Mouse (Mus musculus): ENCODE results near the gene Emc1. TPM values are rescaled to one million over a fixed set of nuclear protein-coding genes. Genes with fewer than 3 reads are reported as not detected.

Emc1 gene
- total RNA-seq (2017) = 30.5 and 43.8 TPM in 2 replicates

DNA sequence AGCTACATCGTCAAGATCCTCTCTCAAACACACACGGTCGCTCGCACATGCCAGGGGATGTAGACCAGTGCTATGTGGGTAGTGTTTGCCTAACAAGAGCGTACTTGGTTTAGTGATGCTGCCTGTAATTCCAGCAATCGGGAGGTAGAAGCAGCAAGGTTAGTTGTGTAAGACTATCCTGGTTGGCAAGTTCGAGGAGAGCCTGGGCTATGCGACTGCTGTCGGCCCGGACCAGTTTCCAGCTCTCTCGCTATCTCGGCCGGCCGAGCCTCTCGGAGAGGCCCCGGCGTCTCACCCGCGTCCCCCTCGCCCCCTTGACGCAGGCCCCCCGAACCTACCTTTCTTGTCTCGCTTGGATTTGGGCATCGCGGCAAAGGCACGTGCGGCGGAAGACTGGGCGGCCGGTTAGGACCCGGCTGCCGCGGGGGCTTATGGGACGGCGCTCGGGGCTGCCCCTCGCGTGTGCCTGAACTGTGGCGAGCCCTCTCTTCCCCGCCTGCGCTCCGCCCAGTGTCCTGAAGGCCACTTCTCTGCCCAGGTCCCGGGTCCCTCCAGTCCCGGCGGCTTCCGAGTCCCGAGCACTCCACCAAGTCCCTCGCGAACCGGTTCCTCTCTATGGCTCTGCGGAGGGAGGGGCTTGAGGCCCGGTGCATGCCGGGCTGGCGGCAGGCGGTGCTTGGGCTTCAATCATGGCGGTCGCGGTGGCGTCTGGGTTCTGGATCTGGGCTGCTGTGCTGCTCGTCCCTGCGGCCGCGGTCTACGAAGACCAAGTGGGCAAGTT, at the start of gene Emc1, which contains the start of the genes Mrto4 and Ubr4:
TSS of gene Emc1 (plus strand) at position 657 of the 781 bp plus-strand sequence.
TSS of gene Mrto4 (minus strand) at position 646 of the 781 bp plus-strand sequence.
TSS of gene Ubr4 (plus strand) at position 679 of the 781 bp plus-strand sequence.
- peak; percentile 95 for ATAC-seq (replicated peaks; ENCODE audit: low read depth, poor library complexity, severe bottlenecking)

DNA sequence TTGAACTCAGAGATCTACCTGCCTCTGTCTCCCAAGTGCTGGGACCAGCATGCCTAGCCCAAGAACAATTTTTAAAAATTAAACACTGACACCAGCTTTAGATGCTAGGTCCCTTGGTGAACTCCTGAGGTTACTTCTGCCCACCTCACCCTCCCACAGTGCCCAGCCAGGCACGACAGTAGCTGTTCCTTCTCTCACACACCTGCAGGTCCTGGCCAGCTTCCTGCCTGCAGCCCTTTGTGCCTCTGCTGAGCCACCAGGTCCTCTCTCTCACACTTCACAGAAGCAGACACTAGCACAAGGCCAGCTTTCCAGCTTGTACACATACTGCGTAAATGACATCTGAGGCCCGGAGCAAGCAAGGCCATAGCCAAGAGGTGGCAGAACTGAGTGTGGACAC, 46.9 kb upstream of the Emc1 start:
- ATAC-seq (replicated peaks; ENCODE audit: low read depth, poor library complexity, severe bottlenecking) = no peak

DNA sequence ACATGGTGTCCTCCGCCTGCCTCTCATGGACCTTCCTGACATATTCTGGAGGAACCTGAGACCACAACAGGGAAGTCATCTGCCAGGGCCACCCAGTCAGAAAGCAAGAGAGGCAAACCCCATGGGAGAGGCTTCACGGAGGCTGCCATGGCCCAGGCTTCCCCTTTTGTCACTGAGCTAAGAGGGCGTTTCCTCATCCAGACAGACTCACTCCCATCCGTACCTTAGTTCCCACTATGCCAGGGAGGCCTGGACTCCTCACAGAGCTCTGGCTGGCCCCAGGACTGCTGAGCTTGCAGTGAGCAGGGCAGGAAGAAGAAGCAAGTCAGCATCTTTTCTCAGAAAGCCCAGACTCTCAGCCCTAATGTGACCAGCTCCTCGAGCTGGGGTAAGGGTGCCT, 44.5 kb upstream of the Emc1 start:
- peak; percentile 34 for ATAC-seq (replicated peaks; ENCODE audit: low read depth, poor library complexity, severe bottlenecking)

DNA sequence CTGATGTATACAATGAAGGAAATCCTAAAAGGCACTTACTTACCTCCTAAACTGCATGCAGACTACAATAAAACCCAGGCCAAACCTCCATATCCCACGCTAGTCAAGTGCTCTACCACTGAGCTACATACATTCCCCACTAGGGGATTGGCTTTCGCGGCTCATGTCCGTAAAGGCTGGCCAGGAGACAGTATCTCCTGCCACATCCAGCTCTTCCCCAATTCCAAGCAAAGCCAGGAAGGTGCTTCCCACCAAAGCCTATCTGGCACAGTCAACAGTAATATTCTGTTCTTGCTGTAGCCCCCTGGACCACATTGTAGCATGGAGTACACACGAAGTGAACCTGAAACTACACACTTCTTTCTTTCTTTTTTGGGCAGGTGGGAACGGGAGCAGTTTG, 42.7 kb upstream of the Emc1 start:
- ATAC-seq (replicated peaks; ENCODE audit: low read depth, poor library complexity, severe bottlenecking) = no peak

DNA sequence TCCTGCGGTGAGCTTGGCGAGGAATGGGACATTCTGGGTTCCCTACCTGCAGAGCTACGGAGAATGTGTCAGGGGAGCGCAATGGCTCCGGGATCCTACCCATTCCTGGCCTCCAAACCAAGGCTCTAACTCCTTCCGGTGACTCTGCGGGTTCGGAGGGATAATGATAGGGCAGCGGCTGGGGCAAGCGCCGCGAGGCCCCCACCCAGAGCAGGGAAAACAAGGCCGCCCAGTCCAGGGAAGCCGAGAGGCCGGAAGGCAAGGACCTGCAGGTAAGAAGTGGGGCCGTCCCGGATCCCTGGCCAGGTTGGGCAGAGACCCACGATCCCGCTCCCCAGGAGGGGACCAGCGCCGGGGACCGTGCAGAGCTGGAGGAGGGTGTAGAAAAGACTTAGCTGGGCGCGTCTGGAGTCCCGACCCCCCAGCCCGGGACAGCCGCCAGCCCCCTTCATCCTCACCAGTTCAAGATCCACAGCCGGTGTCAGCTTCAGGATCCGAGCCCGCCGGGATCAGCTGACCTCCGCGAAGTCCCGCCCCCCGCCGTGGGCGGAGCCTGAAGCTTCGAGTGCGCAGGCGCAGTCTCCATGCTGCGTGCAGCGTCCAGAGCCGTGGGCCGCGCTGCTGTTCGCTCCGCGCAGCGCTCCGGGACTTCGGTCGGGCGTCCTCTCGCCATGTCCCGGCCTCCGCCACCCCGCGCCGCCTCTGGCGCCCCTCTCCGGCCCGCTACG, 42.1 kb upstream of the Emc1 start, which contains the start of the genes Pqlc2 and Akr7a5:
TSS of gene Pqlc2 (minus strand) at position 538 of the 728 bp plus-strand sequence.
TSS of gene Akr7a5 (plus strand) at position 574 of the 728 bp plus-strand sequence.
- peak; percentile 77 for ATAC-seq (replicated peaks; ENCODE audit: low read depth, poor library complexity, severe bottlenecking)

DNA sequence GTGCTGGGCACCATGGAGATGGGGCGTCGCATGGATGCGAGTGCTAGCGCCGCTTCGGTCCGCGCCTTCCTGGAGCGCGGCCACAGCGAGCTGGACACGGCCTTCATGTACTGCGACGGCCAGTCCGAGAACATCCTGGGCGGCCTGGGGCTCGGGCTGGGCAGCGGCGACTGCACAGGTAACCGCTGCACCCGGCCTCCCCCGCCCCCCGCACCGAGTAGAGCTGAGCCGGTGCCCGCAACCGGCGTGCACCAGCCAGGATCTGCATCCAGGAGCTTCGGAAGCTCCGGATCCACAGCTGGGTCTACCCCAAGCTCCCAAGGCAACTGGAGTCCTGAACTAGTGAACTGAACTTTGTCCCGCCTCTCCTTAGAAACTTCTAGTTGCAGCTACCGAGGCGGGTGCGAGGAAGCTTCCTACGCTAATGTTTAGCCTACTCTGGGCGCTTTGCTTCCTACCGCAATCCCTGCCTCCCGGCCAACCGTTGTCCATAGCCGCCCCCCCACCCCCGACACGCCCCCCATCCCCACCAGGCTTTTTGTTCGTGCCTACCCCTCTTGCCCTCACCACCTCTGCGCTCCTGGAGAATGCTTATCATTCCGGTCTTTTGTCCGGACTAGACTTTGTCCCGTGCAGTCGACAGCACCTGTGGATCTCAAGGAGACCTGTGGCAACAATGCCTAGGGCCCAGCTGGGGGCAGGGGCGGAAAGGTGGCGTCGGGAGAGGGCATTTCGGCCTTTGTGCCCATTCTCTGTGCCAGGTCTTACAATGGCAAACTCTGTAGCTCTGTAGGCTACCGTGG, 41.3 kb upstream of the Emc1 start:
- ATAC-seq (replicated peaks; ENCODE audit: low read depth, poor library complexity, severe bottlenecking) = peak; percentile 8; the same call in 1 of the 2 replicates

DNA sequence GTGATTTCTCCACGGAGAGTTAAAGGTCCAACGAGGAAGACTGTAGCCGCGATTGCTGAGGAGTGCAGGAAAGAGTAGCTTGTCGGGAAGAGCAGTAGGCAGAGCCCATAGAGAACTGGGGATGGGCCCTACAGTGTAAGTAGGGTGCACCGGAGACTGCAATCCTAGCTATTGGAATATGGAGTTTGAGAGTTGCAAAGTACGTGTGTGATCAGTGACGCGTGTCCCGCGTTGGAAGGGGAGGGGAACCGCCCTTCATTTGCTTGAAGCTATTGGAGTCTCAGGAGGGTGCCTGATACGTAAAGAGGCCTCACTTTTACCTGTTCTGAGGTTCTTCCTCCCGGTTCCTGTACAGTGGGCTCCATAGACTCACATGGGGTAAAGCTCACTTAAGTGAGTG, 40.7 kb upstream of the Emc1 start:
- ATAC-seq (replicated peaks; ENCODE audit: low read depth, poor library complexity, severe bottlenecking) = no peak

DNA sequence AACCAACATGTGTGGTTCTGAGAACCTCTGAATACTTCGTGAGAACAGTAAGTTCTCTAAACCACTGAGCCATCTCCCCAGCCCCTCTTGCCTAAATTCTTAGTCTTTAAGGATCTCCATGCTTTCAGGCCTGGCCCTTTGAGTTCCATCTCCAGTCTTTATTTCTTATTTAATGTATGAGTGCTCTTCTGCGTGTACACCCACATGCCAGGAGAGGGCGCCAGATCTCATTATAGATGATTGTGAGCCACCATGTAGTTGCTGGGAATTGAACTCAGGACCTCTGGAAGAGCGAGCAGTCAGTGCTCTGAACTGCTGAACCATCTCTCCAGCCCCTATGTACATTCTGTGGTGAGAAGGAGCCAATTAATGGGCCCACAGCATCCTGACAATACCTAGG, 39.8 kb upstream of the Emc1 start:
- no peak for ATAC-seq (replicated peaks; ENCODE audit: low read depth, poor library complexity, severe bottlenecking)

DNA sequence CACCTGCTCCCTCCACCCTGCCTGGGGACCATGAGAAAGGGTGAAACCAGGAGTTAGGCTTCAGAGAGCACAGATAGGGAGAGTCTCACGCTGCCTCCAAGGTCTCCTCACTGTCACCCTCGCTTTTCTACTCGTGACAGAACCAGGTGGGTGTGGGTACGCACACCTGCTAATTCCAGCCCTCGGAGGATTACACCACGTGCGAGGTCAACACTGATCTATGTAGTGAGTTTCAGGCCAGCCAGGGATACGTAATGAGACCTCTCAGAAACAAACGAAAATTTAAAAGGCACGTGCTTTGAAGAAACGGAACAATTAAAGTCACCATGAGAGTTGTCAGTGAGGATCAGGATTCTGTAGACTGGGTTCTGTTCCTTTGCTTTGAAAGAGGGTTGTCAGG, 33.9 kb upstream of the Emc1 start:
- ATAC-seq (replicated peaks; ENCODE audit: low read depth, poor library complexity, severe bottlenecking) = no peak

DNA sequence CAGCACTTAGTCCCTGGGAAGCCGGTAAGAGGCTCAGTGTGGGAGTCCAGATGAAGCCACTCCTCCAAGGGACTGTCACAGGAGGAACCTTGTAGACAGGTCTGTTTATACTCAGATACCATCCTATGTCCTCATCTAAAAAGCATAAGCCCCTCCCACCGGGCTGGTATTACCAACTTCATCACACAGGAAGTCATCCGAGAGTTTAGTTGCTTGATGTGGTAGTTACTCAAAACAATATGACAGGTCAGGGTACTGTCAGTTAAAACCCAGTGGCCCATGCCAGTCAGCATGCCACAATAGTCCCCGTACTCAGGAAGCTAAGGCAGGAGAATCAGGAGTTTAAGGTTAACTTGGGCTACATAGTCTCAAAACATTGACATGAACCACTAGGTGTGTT, 32.6 kb upstream of the Emc1 start:
- ATAC-seq (replicated peaks; ENCODE audit: low read depth, poor library complexity, severe bottlenecking) = no peak

DNA sequence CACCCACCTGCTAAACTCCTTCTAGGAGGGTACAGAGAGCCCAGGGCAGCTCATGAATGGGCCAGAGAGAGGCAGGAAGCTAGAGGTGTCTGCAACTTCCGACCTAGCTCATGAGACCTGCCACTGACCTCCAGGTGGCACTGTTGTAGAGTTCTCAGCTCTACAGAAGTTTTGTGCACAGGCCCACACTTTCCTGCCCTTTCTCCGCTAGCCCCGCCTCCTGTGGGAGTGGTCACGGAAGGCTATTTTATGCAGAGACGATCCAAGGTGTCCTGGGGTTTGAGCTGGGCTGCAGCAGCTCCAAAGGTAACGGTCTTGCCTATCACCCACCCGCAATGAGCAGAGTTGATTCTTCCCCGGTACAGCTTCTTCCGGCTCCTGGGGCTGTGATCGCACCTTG, 21.8 kb upstream of the Emc1 start:
- peak; percentile 99 for ATAC-seq (replicated peaks; ENCODE audit: low read depth, poor library complexity, severe bottlenecking)

DNA sequence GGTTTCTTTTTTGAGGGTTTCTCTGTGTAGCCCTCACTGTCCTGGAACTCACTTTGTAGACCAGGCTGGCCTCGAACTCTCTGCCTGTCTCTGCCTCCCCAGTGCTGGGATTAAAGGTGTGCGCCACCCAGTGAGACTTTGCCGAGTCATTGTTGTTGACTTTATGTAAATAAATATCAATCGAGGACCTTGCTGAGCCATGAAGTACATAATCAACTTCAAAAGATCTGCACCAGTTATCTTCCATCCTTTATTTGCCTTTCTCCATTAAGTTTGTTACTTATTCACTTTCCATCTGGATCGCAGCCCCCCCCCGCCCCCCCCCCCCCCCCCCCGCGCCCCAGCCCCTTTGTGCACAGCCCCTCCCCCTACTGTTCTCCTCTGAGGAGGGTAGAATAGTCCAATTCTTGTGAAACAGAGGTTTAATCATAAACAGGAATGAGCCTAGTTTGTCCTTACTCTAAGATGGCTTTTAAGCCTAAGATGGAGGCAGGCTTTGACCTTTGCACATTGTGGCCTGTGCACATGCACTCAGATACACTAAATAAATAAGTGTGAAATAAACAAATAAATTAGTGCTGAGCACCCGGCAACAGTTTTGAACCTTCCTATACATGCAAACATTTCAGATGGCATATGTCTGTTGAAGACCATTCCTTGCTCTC, 17.6 kb upstream of the Emc1 start:
- ATAC-seq (replicated peaks; ENCODE audit: low read depth, poor library complexity, severe bottlenecking) = no peak

DNA sequence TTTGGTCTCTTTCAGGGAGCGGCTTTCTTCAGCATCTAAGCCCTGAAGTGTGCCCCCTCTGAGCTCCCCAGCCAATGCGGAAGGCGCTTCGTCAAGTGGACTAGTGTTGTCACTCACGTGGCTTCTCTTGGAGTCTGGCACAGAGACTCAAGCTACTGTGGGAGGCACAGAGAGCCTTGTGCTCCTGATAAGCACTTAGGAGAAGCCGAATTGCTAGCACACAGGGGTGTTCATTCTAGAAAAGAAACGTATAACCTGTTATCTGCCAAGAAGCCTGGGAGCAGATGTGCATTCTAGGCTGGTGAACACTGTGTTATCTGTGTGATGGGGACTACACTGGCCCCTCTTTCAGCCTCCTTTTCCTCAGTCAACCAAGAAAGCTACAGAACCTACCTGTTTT, 16.9 kb upstream of the Emc1 start:
- peak; percentile 58 for ATAC-seq (replicated peaks; ENCODE audit: low read depth, poor library complexity, severe bottlenecking)

DNA sequence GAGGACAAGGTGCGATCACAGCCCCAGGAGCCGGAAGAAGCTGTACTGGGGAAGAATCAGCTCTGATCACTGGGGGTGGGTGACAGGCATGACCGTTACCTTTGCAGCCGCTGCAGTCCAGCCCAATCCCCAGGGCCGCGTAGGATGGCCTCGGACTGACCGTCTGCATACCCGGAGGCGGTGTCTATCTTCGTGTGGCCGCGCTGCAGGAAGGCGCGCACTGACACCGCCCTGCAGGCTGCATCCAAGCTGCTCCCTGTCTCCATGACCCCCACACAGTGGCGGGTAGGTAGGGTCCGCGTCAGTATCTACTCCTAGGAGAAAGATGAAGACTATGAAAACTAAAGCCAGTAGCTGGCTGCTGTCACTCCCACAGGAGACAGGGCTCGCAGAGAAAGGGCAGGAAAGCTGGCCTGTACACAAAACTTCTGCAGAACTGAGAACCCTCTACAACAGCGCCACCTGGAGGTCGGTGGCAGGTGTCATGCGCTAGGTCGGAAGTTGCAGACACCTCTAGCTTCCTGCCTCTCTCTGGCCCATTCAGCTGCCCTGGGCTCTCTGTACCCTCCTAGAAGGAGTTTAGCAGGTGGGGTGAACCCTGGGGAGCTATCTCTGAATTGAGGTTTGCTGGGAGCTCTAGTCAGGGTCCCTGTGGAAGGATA, 15.4 kb upstream of the Emc1 start:
- peak; percentile 80 for ATAC-seq (replicated peaks; ENCODE audit: low read depth, poor library complexity, severe bottlenecking)

DNA sequence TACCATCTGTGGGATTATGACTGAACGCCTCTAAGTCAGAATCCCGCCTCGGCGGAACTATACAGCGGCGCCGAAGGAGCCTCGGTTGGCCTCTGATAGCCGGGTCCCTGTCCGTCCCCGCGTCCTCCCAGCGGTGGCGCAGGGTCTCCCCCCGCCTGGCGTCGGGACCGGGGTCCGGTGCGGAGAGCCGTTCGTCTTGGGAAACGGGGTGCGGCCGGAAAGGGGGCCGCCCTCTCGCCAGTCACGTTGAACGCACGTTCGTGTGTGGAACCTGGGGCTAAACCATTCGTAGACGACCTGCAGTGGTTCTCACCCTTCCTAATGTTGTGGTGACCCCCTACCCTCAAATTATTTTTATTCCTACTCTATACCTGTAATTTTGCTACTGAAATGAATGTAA, 14.2 kb upstream of the Emc1 start:
- ATAC-seq (replicated peaks; ENCODE audit: low read depth, poor library complexity, severe bottlenecking) = no peak

DNA sequence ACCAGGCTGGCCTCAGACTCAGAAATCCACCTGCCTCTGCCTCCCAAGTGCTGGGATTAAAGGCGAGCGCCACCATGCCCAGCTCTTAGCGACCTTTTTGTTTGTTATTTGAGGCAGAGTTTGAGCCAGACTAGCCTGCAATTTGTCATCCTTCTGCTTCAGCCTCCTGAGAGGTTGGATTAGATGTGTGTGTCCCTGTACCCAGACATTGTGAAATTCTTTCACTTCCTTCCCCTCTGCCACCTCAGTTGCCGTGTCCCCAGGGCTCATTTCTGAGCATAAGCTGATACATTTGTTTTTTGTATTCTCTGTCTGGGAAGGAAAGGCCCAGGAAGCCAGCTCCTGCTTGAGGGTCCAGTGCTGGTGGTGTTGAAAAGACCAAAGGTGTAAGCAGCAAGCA, 11.6 kb upstream of the Emc1 start:
- 0 out of 2 replicates have a peak, but pooled peaks have one; percentile 37 for ATAC-seq (replicated peaks; ENCODE audit: low read depth, poor library complexity, severe bottlenecking)

DNA sequence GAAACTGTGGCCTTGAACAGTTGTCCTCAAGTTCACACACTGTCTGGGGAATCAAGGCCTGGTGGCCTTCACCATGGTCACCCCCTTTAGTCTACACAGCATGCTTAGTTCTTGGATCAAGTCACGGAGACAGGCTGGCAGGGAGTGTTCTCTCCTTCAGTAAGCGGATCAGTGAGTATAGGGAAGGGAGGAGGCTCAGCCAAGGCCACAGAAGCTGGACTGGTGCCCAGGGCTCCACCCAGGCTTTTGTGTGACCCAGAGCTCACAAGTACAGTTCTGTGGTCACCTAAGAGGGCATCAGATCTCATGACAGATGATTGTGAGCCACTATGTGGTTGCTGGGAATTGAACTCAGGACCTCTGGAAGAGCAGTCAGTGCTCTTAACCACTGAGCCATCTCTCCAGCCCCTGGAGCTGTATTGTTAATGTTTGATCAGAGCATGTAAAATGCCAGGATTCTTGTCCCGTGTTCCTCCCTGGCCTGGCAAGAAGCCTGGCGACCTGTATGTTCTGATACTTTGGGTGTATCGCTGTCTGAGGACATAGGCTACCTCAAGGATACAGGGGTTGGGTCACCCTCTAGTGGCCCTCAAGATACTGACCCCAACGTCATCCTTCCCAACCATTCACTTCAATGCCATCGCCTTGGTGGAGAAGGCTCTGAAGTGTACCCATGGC, 10.7 kb upstream of the Emc1 start:
- ATAC-seq (replicated peaks; ENCODE audit: low read depth, poor library complexity, severe bottlenecking) = no peak

DNA sequence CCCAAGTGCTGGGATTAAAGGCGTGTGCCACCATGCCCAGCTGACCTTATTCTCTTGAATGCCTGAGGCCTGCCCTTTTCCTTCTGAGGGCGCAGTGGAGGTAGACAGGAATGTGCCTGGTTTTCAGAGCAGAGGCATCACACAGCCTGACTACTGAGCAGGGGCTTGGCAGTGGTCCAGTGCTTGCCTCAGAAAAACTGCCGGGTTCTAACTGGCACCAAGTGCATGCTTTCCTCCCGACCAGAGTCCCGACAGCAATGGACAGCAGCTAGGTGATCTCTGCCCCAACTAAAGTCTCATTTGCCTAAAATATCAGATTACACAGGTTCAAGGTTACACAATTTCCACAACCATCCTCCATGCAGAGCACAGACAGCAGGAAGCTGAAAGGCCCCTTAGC, 8.7 kb upstream of the Emc1 start:
- ATAC-seq (replicated peaks; ENCODE audit: low read depth, poor library complexity, severe bottlenecking) = 0 out of 2 replicates have a peak, but pooled peaks have one; percentile 15
